Mouse (Mus musculus) limb, embryonic 14.5 days (tissue): Measurements from ENCODE around the gene Mrpl12. TPM values are rescaled to one million over a fixed set of nuclear protein-coding genes. Genes with fewer than 3 reads are reported as not detected.

ENCODE experiments used
- ATAC-seq: fragments of 200-750 bp; cut with Nextera tagmentation; 2 replicates; pipeline ENCODE4 v1.8.0; 2017; ENCODE audit warnings: low read depth, moderate number of reproducible peaks, moderate TSS enrichment; ENCODE audit not compliant: low FRiP score
- DNase-seq: peaks from one replicate; pipeline ENCODE4 v3.0.0-alpha.2; 2015; ENCODE audit warnings: low spot score
- H3K27ac ChIP-seq: fragments of 300-500 bp; sonication (generic); replicated peaks from 2 replicates; pipeline ENCODE4 v1.5.1; 2014; ENCODE audit warnings: low read depth, mild to moderate bottlenecking, low read length, moderate library complexity, mixed read lengths
- H3K27me3 ChIP-seq: fragments of 300-500 bp; sonication (generic); 2 replicates; pipeline ENCODE4 v1.6.1; 2014; ENCODE audit warnings: low read length, mixed read lengths; ENCODE audit not compliant: control insufficient read depth, insufficient read depth
- H3K36me3 ChIP-seq: fragments of 300-500 bp; sonication (generic); 2 replicates; pipeline ENCODE4 v1.6.1; 2014; ENCODE audit warnings: mild to moderate bottlenecking, low read length, moderate library complexity, mixed read lengths; ENCODE audit not compliant: control insufficient read depth, insufficient read depth
- H3K4me1 ChIP-seq: fragments of 300-500 bp; sonication (generic); 2 replicates; pipeline ENCODE4 v1.6.1; 2014; ENCODE audit warnings: antibody characterized with exemption, low read length, mixed read lengths; ENCODE audit not compliant: control insufficient read depth, insufficient read depth
- H3K4me2 ChIP-seq: fragments of 300-500 bp; sonication (generic); replicated peaks from 2 replicates; pipeline ENCODE4 v1.6.1; 2014; ENCODE audit warnings: low read depth, mild to moderate bottlenecking, low read length, moderate library complexity; ENCODE audit not compliant: severe bottlenecking
- H3K4me3 ChIP-seq: fragments of 300-500 bp; sonication (generic); replicated peaks from 2 replicates; pipeline ENCODE4 v1.5.1; 2014; ENCODE audit warnings: low read length
- H3K9ac ChIP-seq: fragments of 300-500 bp; sonication (generic); 2 replicates; pipeline ENCODE4 v1.6.1; 2014; ENCODE audit warnings: mild to moderate bottlenecking, low read depth, low read length, moderate library complexity; ENCODE audit not compliant: severe bottlenecking
- H3K9me3 ChIP-seq: fragments of 300-500 bp; sonication (generic); 2 replicates; pipeline ENCODE4 v1.6.1; 2016; ENCODE audit warnings: low read length; ENCODE audit not compliant: control insufficient read depth
- POLR2A ChIP-seq: fragments of 200-500 bp; IDR thresholded peaks from 2 replicates; pipeline ENCODE4 v1.8.0; 2012; ENCODE audit warnings: inconsistent platforms, mild to moderate bottlenecking, moderate library complexity, borderline replicate concordance; ENCODE audit not compliant: insufficient read depth, insufficient read length; ENCODE audit errors: extremely low read depth
- WGBS: fragments of 180-500 bp; shearing (Covaris S2); extraction: QIAGEN DNeasy Blood & Tissue Kit; methylation state at CpG from one replicate; pipeline ENCODE4 v1.1.7; 2014; 5-methylcytosine and 5-hydroxymethylcytosine counted together
- polyA plus RNA-seq, 2 experiments: library from polyadenylated mRNA; depleted of rRNA in 1 of 2; stranded (reverse) in 1 of 2; unstranded in 1 of 2; fragments of >200 nt; fragmentation: Nextera tagmentation in 1 of 2; extraction: Ambion mirVana in 1 of 2; gene quantifications; 2 replicates each; pipeline versions ENCODE4 v1.2.1 to v1.2.3; 2012 to 2014

Mrpl12 gene
- polyA plus RNA-seq, 2 experiments, result 101 to 142 TPM

DNA sequence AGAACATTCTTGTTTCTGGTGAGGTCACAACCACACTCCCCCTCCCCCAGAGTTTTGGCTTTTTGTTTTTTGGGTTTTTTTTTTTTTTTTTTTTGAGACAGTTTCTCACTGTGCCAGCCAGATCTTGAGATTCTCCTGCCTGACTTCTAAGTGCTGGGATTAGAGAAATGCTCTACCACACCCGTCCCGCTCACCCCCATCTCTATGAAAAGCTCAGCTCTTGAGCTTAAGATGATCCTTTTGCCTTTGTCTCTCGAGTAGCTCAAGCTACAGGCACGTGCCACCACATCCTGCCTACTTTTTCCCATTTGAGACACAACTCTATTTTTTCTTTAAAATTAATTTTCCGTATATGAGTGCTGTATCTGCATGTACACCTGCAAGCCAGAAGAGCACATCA, 20.0 kb upstream of the Mrpl12 start:
- Histone ChIP-seq H3K4me3 (no peak overlapping the region), H3K4me1 (peaks cover 20% of the 10 kb centered on the region), H3K27me3 (no peaks in the 10 kb centered on the region), H3K9ac (no peak overlapping the region), H3K9me3 (no peaks in the 10 kb centered on the region), H3K4me2 (no peak overlapping the region), H3K36me3 (peaks cover 60% of the 10 kb centered on the region), H3K27ac (no peak overlapping the region)
- 87% methylated on average over 5 of the region's 5 CpGs for WGBS
- no peak for TF ChIP-seq POLR2A
- DNase-seq (no peak), ATAC-seq (no peak)

DNA sequence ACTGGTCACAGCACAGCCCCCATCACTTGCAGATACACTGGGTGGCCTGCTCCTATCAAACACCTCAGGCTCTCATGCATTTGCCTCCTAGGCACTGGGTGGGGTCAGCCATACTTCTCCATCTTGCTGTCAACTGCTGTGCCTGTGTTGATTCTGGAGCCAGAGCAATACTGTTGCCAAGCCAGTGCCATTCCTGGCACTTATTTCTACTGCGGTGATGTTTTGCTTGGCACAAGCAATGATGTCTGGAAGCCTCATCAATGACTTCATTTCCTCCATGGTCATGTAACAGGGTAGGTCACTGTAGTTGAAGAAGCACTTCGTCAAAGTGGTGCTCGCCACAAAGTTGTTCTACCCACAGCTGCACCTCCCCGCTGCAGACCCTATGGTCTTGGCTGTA, 18.9 kb upstream of the Mrpl12 start:
- H3K36me3 ChIP-seq, result peaks cover 63% of the 10 kb centered on the region
- H3K4me1 ChIP-seq, result peaks cover 20% of the 10 kb centered on the region
- 77% methylated on average over 4 of the region's 4 CpGs for WGBS
- no peaks in the 10 kb centered on the region for H3K9me3 ChIP-seq
- no peak for TF ChIP-seq POLR2A
- H3K4me2 ChIP-seq, result peak overlapping the region; percentile 88; the same call in 1 of the 2 replicates
- no peak overlapping the region for H3K27ac ChIP-seq
- ATAC-seq (no peak), DNase-seq (no peak)
- no peak overlapping the region for H3K9ac ChIP-seq
- H3K4me3 ChIP-seq, result no peak overlapping the region
- H3K27me3 ChIP-seq, result no peaks in the 10 kb centered on the region

GRCm38 (mm10) chr11:120467051-120467735, 17.2 kb upstream of the Mrpl12 start, which contains the start of gene Arl16:
Gene Arl16 (minus strand): TSS chr11:120467607.
- Histone ChIP-seq H3K27me3 (no peaks in the 10 kb centered on the region), H3K36me3 (peaks cover 63% of the 10 kb centered on the region), H3K9me3 (no peaks in the 10 kb centered on the region), H3K4me2 (peak within 1 kb of the TSS; percentile 89), H3K4me1 (peaks cover 20% of the 10 kb centered on the region), H3K4me3 (peak within 1 kb of the TSS; percentile 99), H3K9ac (peak within 1 kb of the TSS; percentile 76), H3K27ac (peak within 1 kb of the TSS; percentile 50; the same call in 1 of the 2 replicates)
- peak; percentile 100 for DNase-seq
- WGBS, result under 1% methylated on average over 37 of the region's 54 CpGs
- peak; percentile 99 for ATAC-seq
- peak; percentile 84; the same call in 1 of the 2 replicates for TF ChIP-seq POLR2A

DNA sequence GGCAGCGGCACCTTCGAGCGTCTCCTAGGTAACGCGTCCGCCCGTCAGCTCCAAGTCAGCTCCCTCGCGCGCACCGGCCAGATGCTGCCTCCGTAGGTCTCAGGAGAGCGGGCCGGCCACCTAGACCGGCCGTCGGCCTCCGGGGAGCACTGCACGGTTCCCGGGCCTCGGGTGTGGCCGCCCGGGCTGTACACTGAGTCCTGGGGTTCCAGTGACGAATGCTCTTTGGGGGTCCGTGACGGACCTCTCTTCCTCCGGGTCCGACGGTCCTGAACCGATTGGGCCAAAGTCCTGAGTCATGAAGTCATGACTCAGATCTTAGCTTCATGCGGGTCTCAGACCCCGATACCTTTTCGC, 16.7 kb upstream of the Mrpl12 start:
- Histone ChIP-seq H3K27me3 (no peaks in the 10 kb centered on the region), H3K4me3 (peak overlapping the region; percentile 99), H3K4me1 (peaks cover 20% of the 10 kb centered on the region), H3K27ac (0 out of 2 replicates have a peak overlapping the region, but pooled peaks have one; percentile 13), H3K36me3 (peaks cover 63% of the 10 kb centered on the region), H3K4me2 (peak overlapping the region; percentile 89), H3K9me3 (no peaks in the 10 kb centered on the region), H3K9ac (peak overlapping the region; percentile 76)
- under 1% methylated on average over 28 of the region's 33 CpGs for WGBS
- TF ChIP-seq POLR2A, result no peak
- no peak for DNase-seq
- ATAC-seq, result peak; percentile 8; the same call in 1 of the 2 replicates

DNA sequence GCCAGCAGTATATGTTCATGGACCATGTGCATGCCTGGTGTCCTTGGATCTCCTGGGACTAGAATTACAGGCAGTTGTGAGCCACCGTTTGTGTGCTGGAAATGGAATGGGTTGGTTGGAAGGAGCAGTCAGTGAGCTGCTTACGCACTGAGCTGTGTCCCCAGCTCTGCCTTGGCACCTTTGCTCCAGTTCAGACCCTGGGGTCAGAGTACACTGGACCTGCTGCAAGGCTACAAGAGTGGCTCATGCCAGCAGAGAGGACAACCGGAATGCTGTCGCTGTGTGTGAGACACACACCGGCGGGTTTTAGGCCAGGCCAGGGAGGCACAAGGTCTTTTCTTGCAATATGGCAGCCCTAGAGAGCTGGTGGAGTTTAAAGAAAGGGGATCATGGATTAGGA, 12.4 kb upstream of the Mrpl12 start:
- H3K9me3 ChIP-seq, result no peaks in the 10 kb centered on the region
- no peak overlapping the region for H3K4me2 ChIP-seq
- ATAC-seq, result no peak
- no peak for TF ChIP-seq POLR2A
- H3K4me3 ChIP-seq, result no peak overlapping the region
- no peak overlapping the region for H3K9ac ChIP-seq
- peaks cover 76% of the 10 kb centered on the region for H3K36me3 ChIP-seq
- no peak overlapping the region for H3K27ac ChIP-seq
- H3K4me1 ChIP-seq, result peaks cover 8% of the 10 kb centered on the region
- no peak for DNase-seq
- 95% methylated on average over 6 of the region's 6 CpGs for WGBS
- H3K27me3 ChIP-seq, result no peaks in the 10 kb centered on the region
